Mouse (Mus musculus): ENCODE results near the gene Zc3h8.

The Zc3h8 gene

GRCm38 (mm10) chr2:128943538-128944528, at the start of gene Zc3h8:
Gene Zc3h8 (minus strand): TSS chr2:128944077.
- peak; percentile 98 for DNase-seq (ENCODE audit: low read depth, low spot score)

- DNase-seq (ENCODE audit: low read depth, low spot score): no peak
Measured at GRCm38 (mm10) chr2:128984746-128985145, 40.9 kb upstream of the Zc3h8 start.

GRCm38 (mm10) chr2:128975572-128975971, 31.7 kb upstream of the Zc3h8 start:
- DNase-seq (ENCODE audit: low read depth, low spot score): no peak

DNA sequence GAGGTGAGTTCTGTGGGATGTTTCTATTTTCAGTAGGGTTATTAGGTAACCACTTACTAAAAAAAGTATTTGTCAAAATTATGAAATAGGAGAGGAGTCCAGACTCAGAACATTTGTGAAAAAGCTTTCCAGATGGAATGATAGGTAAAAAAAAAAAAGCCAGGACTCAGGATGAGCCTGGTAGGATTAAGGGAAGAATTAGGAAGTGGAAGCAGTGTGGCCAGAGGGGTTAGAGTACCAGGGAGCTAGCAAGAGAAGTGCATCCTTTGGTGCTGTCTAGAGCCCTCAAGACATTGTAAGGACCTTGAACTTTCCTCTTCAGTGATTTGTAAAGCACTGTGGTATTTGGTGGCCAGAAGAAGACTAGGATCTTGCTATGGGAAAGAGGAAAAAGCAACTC, 28.4 kb upstream of the Zc3h8 start:
- DNase-seq (ENCODE audit: low read depth, low spot score): no peak

DNA sequence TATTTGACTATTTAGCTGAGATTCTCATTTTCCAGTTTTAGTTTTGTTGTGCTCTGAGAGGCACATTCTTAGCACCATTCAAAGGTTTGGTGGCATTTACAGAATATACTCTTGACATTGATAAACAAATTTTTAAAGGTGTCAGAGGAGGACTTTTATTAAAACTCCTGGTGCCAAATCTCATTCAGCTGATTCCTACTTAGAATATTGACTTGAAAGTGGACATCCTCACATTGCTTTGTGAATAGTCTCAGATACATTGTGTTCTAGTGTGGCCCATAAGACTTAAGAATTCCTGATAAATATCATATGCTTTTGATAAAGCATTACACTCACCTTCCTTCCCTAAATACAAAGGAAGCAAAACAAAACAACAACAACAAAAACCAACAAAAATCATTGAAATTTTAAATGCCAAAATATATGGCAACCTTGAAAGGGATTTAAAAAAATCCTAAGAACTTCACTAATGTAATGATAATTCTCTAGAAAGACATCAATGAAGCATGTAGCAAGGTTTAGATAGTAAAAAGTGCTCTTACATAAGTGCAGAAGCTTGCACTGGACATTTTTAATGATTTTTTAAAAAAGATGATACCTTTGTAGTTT, 24.7 kb upstream of the Zc3h8 start:
- no peak for DNase-seq (ENCODE audit: low read depth, low spot score)

DNA sequence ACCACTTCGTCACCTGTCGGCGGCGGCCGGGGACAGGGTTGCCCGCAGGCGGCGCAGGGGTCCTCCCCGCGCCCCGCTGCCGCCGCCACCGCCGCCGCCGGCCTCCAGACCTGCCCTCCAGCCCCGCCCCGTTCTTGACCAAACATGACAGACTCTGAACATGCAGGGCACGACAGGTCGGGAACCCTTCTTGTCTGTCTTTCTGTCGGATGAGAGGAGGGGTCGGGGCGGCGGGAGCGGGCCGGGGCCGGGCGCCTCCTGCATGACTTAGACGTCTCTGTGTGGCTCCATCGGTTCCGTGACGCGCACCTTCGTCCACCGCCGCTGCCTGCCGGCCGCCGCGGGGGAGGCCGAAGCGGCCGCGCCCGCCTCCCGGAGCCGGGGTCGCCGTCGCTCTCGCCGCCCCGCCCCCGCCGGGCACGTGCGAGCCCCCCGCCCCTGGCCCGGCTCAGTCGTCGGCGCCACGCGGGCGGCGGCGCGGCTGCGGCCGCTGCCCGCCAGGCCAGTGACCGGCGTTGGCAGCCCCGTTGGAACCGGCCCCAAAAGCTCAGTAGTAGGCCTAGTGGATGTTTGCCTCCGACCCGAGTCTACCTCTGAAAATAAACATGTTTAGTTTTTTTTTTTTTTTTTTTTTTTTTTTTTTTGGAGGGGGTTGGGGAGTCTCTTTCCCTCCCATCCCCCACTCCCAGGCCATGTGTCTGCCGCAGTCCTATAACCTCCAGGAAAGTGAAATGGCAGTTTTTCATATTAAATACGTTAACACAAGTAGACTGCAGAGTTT, 24.0 kb upstream of the Zc3h8 start, which contains the start of gene Gm10762:
Gm10762 (minus strand) TSS at position 65 of the 781 bp plus-strand sequence.
- DNase-seq (ENCODE audit: low read depth, low spot score): peak; percentile 77

- DNase-seq (ENCODE audit: low read depth, low spot score): peak; percentile 98
Measured at GRCm38 (mm10) chr2:128966641-128967580, 23.0 kb upstream of the Zc3h8 start, which contains the start of gene Zc3h6. Gene Zc3h6 (plus strand): TSS chr2:128967402.

- DNase-seq (ENCODE audit: low read depth, low spot score): no peak
Measured at GRCm38 (mm10) chr2:128966236-128966635, 22.4 kb upstream of the Zc3h8 start.

DNA sequence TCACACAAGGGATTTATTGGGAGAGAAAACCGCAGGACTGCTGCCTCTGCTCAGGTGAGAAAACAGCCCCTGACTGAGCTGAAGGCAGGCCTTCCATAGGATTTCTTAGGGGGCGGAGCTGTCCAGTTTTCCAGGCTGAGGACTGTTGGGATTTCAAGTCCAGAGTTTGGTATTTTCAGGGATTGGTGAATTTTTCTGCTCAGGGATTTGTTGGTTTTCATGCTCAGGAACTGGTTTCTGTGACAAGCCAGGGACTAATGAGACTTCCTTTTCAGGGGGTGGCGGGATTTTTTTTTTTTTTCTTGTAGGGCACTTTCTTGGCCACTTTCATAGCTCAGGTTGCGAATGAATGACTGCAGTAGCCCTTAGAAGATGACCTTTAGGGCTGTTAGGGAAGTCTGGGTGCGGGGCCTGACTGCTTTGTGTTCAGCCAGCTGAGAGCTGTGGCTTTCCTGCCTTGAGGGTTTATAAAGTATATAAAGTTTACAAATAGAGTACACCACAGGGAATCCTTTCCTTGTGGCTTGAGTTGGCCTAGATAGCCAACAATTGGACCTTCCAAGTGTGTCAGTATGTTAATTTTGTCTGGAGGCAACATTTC, 21.7 kb upstream of the Zc3h8 start:
- DNase-seq (ENCODE audit: low read depth, low spot score): peak; percentile 37

GRCm38 (mm10) chr2:128954186-128954585, 10.3 kb upstream of the Zc3h8 start:
- DNase-seq (ENCODE audit: low read depth, low spot score): no peak

- peak; percentile 83 for DNase-seq (ENCODE audit: low read depth, low spot score)
Measured at GRCm38 (mm10) chr2:128947962-128948588, 4.2 kb upstream of the Zc3h8 start.

- no peak for DNase-seq (ENCODE audit: low read depth, low spot score)
Measured at GRCm38 (mm10) chr2:128936256-128936655, 7.6 kb downstream of the Zc3h8 start.

- no peak for DNase-seq (ENCODE audit: low read depth, low spot score)
Measured at GRCm38 (mm10) chr2:128930704-128931103, 13.2 kb downstream of the Zc3h8 start.

DNA sequence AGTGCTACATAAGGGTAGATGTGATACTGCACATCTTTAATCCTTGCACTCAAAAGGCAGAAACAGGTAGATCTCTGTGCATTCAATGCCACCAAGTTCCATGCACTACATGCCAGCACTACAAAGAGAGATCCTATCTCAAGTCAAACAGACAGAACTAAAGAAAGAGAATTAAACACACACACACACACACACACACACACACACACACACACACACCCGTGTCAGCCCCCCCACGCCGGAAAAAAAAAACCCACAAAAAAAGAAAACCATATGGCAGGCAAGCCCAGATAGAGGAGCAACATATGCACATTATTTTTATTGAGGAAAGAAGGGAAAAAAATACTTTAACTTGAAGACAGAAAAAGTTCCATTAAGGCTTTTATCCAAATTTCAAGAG, 15.4 kb downstream of the Zc3h8 start:
- no peak for DNase-seq (ENCODE audit: low read depth, low spot score)

DNA sequence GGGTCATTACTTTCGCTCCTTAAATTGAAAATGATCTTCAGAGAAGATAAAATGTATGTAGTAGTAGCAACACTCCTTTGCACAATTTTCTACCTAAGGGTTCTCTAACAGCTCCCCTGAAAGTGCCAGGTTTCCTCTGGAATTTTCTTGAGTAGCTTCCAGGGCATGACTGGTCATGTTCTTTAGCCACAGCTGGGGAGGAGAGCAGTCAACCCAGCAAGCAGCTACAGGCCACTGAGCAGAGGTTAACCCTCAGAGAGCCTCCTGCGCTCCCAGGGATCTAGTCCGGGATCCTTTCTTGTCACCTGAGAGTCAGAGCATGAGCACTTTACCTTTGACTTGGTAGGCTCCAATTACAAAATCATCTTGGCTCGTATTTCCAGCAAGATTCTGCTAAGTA, 19.1 kb downstream of the Zc3h8 start:
- DNase-seq (ENCODE audit: low read depth, low spot score): no peak

- DNase-seq (ENCODE audit: low read depth, low spot score): no peak
Measured at GRCm38 (mm10) chr2:128916528-128916927, 27.3 kb downstream of the Zc3h8 start.

- DNase-seq (ENCODE audit: low read depth, low spot score): no peak
Measured at GRCm38 (mm10) chr2:128914978-128915377, 28.9 kb downstream of the Zc3h8 start.

- peak; percentile 86 for DNase-seq (ENCODE audit: low read depth, low spot score)
Measured at GRCm38 (mm10) chr2:128903661-128904060, 40.2 kb downstream of the Zc3h8 start.

DNA sequence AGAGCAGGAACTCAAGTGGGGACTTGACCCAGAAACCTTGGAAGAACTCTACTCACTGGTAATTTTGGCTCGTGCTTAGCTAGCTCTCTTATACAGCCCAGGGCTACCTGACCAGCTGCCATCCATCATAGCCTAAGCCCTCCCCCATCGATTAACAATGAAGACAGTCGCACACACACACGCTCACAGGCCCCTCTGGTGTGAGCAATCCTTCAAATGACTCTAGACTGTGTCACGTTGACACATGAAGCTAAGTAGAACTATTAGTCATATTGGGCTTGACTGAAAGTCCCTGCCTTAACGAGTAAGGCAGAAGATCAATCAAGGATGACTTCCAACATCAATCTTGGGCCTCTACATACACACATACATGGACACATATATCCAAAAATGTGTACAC, 41.0 kb downstream of the Zc3h8 start:
- DNase-seq (ENCODE audit: low read depth, low spot score): no peak

GRCm38 (mm10) chr2:128892180-128892721, 51.6 kb downstream of the Zc3h8 start:
- no peak for DNase-seq (ENCODE audit: low read depth, low spot score)

Measured in 3T3-L1 (cell line).